Mouse (Mus musculus) bone marrow, adult 2 months (tissue): Measurements from ENCODE around the gene Nat8f6.
"Not testable (repeated sequence)": the region's sequence is repeated elsewhere in the genome, so short reads cannot be mapped to it uniquely, and the experiment has no call there.

Experiments
- CTCF ChIP-seq: fragments of 200-500 bp; IDR thresholded peaks from 2 replicates; pipeline ENCODE4 v1.5.1; 2011; ENCODE audit warnings: low read length, control low read depth; ENCODE audit not compliant: control insufficient read depth, insufficient read depth
- POLR2A ChIP-seq: fragments of 200-500 bp; IDR thresholded peaks from 2 replicates; pipeline ENCODE4 v1.6.1; 2011; ENCODE audit warnings: low read depth, mild to moderate bottlenecking, control low read depth, low read length, borderline replicate concordance; ENCODE audit not compliant: control insufficient read depth

DNA sequence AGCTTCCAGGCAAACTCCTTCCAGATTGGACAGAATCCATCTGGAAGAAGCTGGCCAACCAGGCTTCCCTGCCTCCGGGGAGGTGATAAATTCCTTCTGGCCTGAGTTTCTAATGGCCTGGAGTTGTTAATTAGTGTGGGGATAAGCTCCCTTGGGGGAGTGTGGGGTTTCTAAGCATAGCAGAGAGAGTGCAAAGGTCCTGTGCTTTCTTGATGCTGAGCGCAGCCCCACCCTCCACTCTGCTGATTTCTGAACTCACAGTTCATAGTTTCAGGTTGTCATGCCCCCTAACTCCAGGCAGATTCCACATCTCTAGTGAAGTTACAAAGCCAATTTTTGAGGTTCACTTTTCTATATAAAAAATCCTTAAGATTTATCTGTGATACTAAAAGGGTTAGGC is 14.3 kb upstream of the Nat8f6 start:
- not testable (repeated sequence) for TF ChIP-seq POLR2A, CTCF
